ENCODE assay signal across 9 mouse cellular contexts in the genomic region with DNA sequence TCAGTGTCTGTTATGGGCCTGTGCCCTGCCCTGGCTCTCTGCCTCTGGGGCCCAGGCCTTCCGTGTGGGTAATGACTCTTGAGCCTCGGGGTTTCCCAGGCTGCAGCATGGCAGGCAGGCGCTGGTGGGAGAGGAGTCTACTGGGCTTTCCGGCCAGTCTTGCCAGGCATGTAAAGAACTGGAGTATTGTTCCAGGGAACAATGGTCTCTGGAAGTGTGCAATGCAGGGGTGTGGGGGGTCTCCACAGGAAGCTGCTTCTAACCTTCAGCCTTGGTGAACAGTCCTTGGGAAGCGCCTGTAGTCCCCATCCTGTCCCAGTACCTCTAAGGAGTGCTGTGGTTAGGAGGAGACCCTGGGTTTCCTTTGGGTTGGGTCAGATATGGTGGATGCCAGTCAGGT. TPM values are rescaled to one million over a fixed set of nuclear protein-coding genes. Genes with fewer than 3 reads are reported as not detected.
DNase-seq lines count a peak whose midpoint lies in the region; ATAC-seq lines count a peak whose summit lies in the region.
"Had no signal": no experiment of that assay in that cellular context is flagged by ENCODE, and none has a peak within 500 bp of the region (broad histone marks: within the 10 kb centered on the region; RNA-seq: fewer than 3 reads in every experiment).

No protein-coding gene starts in this region.

- no peaks in the 10 kb centered on the region for H3K9me3 ChIP-seq in forebrain, embryonic 10.5 days
- H3K9me3 ChIP-seq in hindbrain, embryonic 16.5 days (ENCODE audit: control insufficient read depth, low read length), result no peaks in the 10 kb centered on the region
- no peaks in the 10 kb centered on the region for H3K9me3 ChIP-seq in midbrain, embryonic 13.5 days

- no peak for ATAC-seq in hindbrain, embryonic 16.5 days
- no peak for ATAC-seq in midbrain, embryonic 13.5 days

- peak overlapping the region; percentile 64 for H3K4me3 ChIP-seq in forebrain, embryonic 10.5 days
- peak overlapping the region; percentile 62 for H3K4me3 ChIP-seq in hindbrain, embryonic 16.5 days (ENCODE audit: low read length)
- peak overlapping the region; percentile 54 for H3K4me3 ChIP-seq in midbrain, embryonic 13.5 days (replicated peaks)

- H3K36me3 ChIP-seq in forebrain, embryonic 10.5 days (replicated peaks), result peaks cover 11% of the 10 kb centered on the region
- no peaks in the 10 kb centered on the region for H3K36me3 ChIP-seq in hindbrain, embryonic 16.5 days (ENCODE audit: control insufficient read depth, insufficient read depth, low read length)
- no peaks in the 10 kb centered on the region for H3K36me3 ChIP-seq in midbrain, embryonic 13.5 days

- intact Hi-C loops in heart, postnatal 25 days (cut with DNase I), result loop anchor here (2.0 to 5.0 kb wide), 3 partner anchors 21 to 185 kb away; no protein-coding TSS in a partner anchor

- H3K9ac ChIP-seq in hindbrain, embryonic 16.5 days (ENCODE audit: low read depth, low read length), result peak overlapping the region; percentile 71
- H3K9ac ChIP-seq in midbrain, embryonic 13.5 days (replicated peaks), result peak overlapping the region; percentile 83

- peak overlapping the region; percentile 96 for H3K4me2 ChIP-seq in hindbrain, embryonic 16.5 days (ENCODE audit: low read length)
- peak overlapping the region; percentile 84 for H3K4me2 ChIP-seq in midbrain, embryonic 13.5 days (replicated peaks)

- WGBS in forebrain, embryonic 10.5 days, result 30% methylated on average over 5 of the region's 5 CpGs
- 28% methylated on average over 5 of the region's 5 CpGs for WGBS in hindbrain, embryonic 16.5 days
- 22% methylated on average over 5 of the region's 5 CpGs for WGBS in midbrain, embryonic 13.5 days

- peaks cover 95% of the 10 kb centered on the region for H3K4me1 ChIP-seq in forebrain, embryonic 10.5 days
- H3K4me1 ChIP-seq in hindbrain, embryonic 16.5 days (ENCODE audit: control insufficient read depth, insufficient read depth, low read depth, low read length), result peaks cover 37% of the 10 kb centered on the region
- peaks cover 98% of the 10 kb centered on the region for H3K4me1 ChIP-seq in midbrain, embryonic 13.5 days (replicated peaks)

- H3K27ac ChIP-seq in forebrain, embryonic 10.5 days, result peak overlapping the region; percentile 88
- no peak overlapping the region for H3K27ac ChIP-seq in hindbrain, embryonic 16.5 days (ENCODE audit: low read depth, low read length)
- H3K27ac ChIP-seq in midbrain, embryonic 13.5 days, result peak overlapping the region; percentile 70; the same call in 1 of the 2 replicates

- DNase-seq in heart, adult 9 months (ENCODE audit: low spot score in 2 of 2), result peak; percentile 28 to 47
- no peak for DNase-seq in heart, postnatal 25 days (ENCODE audit: low spot score)
- DNase-seq in forebrain, embryonic 10.5 days (ENCODE audit: extremely low spot score, low spot score), result no peak
- no peak for DNase-seq in cerebellum, postnatal 25 days
- no peak for DNase-seq in embryo, embryonic 10 days (ENCODE audit: low spot score)
- DNase-seq in cerebellum, adult 9-11 months, result no peak

- H3K27me3 ChIP-seq in forebrain, embryonic 10.5 days (ENCODE audit: poor library complexity, severe bottlenecking), result peaks cover 68% of the 10 kb centered on the region
- peaks cover 30% of the 10 kb centered on the region for H3K27me3 ChIP-seq in hindbrain, embryonic 16.5 days (replicated peaks; ENCODE audit: control insufficient read depth, insufficient read depth, low read length)
- peaks cover 63% of the 10 kb centered on the region for H3K27me3 ChIP-seq in midbrain, embryonic 13.5 days

RNA-seq across cellular contexts. Expression of gene Kif26a, which starts 1.4 kb away (rescaled TPM):
- 10 to 100 TPM; 14.3 to 16.6 TPM for total RNA-seq in heart, postnatal 25 days (2021)
- polyA plus RNA-seq in forebrain, embryonic 10.5 days (2016; fragmentation: Nextera tagmentation; extraction: Ambion mirVana), result 3.8 and 4.4 TPM in 2 replicates
- 2.5 and 3.8 TPM in 2 replicates for polyA plus RNA-seq in hindbrain, embryonic 16.5 days (2015; fragmentation: Nextera tagmentation; extraction: Ambion mirVana)
- polyA plus RNA-seq in midbrain, embryonic 13.5 days (2015; fragmentation: Nextera tagmentation; extraction: Ambion mirVana), result 7.0 and 11.4 TPM in 2 replicates
- polyA plus RNA-seq: C2C12 had no signal

RNA-seq across cellular contexts. Expression of gene Aspg, which starts 40.9 kb away (rescaled TPM):
- total RNA-seq in heart, postnatal 25 days (2021), result under 1 TPM; 0.25 to 0.47 TPM
- polyA plus RNA-seq in forebrain, embryonic 10.5 days (2016; fragmentation: Nextera tagmentation; extraction: Ambion mirVana), result 1.3 and 2.0 TPM in 2 replicates
- polyA plus RNA-seq in hindbrain, embryonic 16.5 days (2015; fragmentation: Nextera tagmentation; extraction: Ambion mirVana), result 2.2 and 2.6 TPM in 2 replicates
- 0.52 and 0.90 TPM in 2 replicates for polyA plus RNA-seq in midbrain, embryonic 13.5 days (2015; fragmentation: Nextera tagmentation; extraction: Ambion mirVana)

Comparison
In these comparisons a context has a peak if more than half of its experiments do, and no peak if none do; other contexts are left out.
1. DNase-seq: peak in heart, adult 9 months (2 of 2); none in heart, postnatal 25 days (single experiment), forebrain, embryonic 10.5 days (single experiment), cerebellum, postnatal 25 days (0 of 2), embryo, embryonic 10 days (single experiment) and cerebellum, adult 9-11 months (single experiment).
2. Peak in every context shown above with its lines, with median percentiles within 50 percentile points of each other: H3K4me3 ChIP-seq.